7 mouse cellular contexts compared by ENCODE assay signal in genomic region chr3:139042433-139042854, GRCm38 (mm10). TPM values are rescaled to one million over a fixed set of nuclear protein-coding genes. Genes with fewer than 3 reads are reported as not detected.
DNase-seq lines count a peak whose midpoint lies in the region; ATAC-seq and TF ChIP-seq lines count a peak whose summit lies in the region.

No protein-coding gene starts in this region.

- WGBS in bone marrow, adult 2 months = 3% methylated on average over 3 of the region's 3 CpGs
- 56% methylated on average over 3 of the region's 3 CpGs for WGBS in large intestine, adult 2 months
- WGBS in forebrain, embryonic 16.5 days = 74% methylated on average over 3 of the region's 3 CpGs

- ATAC-seq in forebrain, embryonic 16.5 days = no peak

- H3K4me3 ChIP-seq in bone marrow, adult 2 months (replicated peaks; ENCODE audit: control insufficient read depth, low read depth, low read length) = no peak overlapping the region
- no peak overlapping the region for H3K4me3 ChIP-seq in forebrain, embryonic 16.5 days (replicated peaks; ENCODE audit: low read length)

- H3K27me3 ChIP-seq in splenic B cell, adult 2 months (ENCODE audit: control insufficient read depth, insufficient read depth, low read length, poor library complexity, severe bottlenecking) = no peaks in the 10 kb centered on the region
- H3K27me3 ChIP-seq in forebrain, embryonic 16.5 days (replicated peaks; ENCODE audit: control insufficient read depth, insufficient read depth, low read length) = no peaks in the 10 kb centered on the region

- H3K4me1 ChIP-seq in bone marrow, adult 2 months (ENCODE audit: control insufficient read depth, insufficient read depth, low read length) = no peaks in the 10 kb centered on the region; the same call in 1 of the 2 replicates
- no peaks in the 10 kb centered on the region for H3K4me1 ChIP-seq in forebrain, embryonic 16.5 days (replicated peaks; ENCODE audit: control insufficient read depth, insufficient read depth, low read length)

- H3K9ac ChIP-seq in forebrain, embryonic 16.5 days (replicated peaks; ENCODE audit: low read depth, low read length) = no peak overlapping the region

- no peak for TF ChIP-seq CTCF in bone marrow, adult 2 months (IDR thresholded peaks at IDR 0.05; ENCODE audit: control insufficient read depth, insufficient read depth, low read length)

- 0 out of 2 replicates have a peak, but pooled peaks cover 2% of the 10 kb centered on the region for H3K36me3 ChIP-seq in splenic B cell, adult 2 months (ENCODE audit: control insufficient read depth, insufficient read depth, low read length, poor library complexity, severe bottlenecking)
- H3K36me3 ChIP-seq in forebrain, embryonic 16.5 days (ENCODE audit: control insufficient read depth, insufficient read depth) = no peaks in the 10 kb centered on the region

- TF ChIP-seq POLR2A in bone marrow, adult 2 months (IDR thresholded peaks at IDR 0.05; ENCODE audit: borderline replicate concordance, control insufficient read depth, low read depth, low read length) = no peak

- DNase-seq in lung, postnatal 10 days = peak; percentile 7
- no peak for DNase-seq in lung, postnatal 4 days
- DNase-seq in large intestine, adult 2 months (ENCODE audit: low read depth, low spot score) = peak; percentile 29
- peak; percentile 67 for DNase-seq in splenic B cell, adult 2 months (ENCODE audit: low read depth, low spot score)
- DNase-seq in layer of hippocampus, postnatal 36 days = no peak

- H3K9me3 ChIP-seq in forebrain, embryonic 16.5 days (ENCODE audit: control insufficient read depth, low read length) = no peaks in the 10 kb centered on the region

- H3K27ac ChIP-seq in bone marrow, adult 2 months (ENCODE audit: control insufficient read depth, insufficient read depth, low read depth, low read length, poor library complexity) = peak overlapping the region; percentile 77; the same call in 1 of the 2 replicates
- H3K27ac ChIP-seq in forebrain, embryonic 16.5 days (ENCODE audit: low read length) = no peak overlapping the region

- no peak overlapping the region for H3K4me2 ChIP-seq in forebrain, embryonic 16.5 days (ENCODE audit: low read length)

RNA-seq across cellular contexts. Expression of gene Rap1gds1, which starts 32.6 kb away (rescaled TPM):
- polyA plus RNA-seq in bone marrow, adult 2 months (2011; ENCODE audit: insufficient read depth, insufficient read length, low replicate concordance, missing spikeins) = 9.5 and 18.0 TPM in 2 replicates
- polyA plus RNA-seq in large intestine, adult 2 months (2012; rRNA removed) = 18.2 and 20.0 TPM in 2 replicates
- 71.0 and 74.2 TPM in 2 replicates for polyA plus RNA-seq in forebrain, embryonic 16.5 days (2015; fragmentation: Nextera tagmentation; extraction: Ambion mirVana)
- total RNA-seq in layer of hippocampus, postnatal 36 days (2021) = 100 to 1,000 TPM; 211 to 222 TPM

Comparison
In these comparisons a context has a peak if more than half of its experiments do, and no peak if none do; other contexts are left out.
1. DNase-seq: peak in lung, postnatal 10 days (single experiment), large intestine, adult 2 months (single experiment) and splenic B cell, adult 2 months (single experiment); none in lung, postnatal 4 days (0 of 2) and layer of hippocampus, postnatal 36 days (0 of 2).